Mouse (Mus musculus) intestine, postnatal 0 days (tissue): ENCODE measurements around the gene Armh2. TPM values are rescaled to one million over a fixed set of nuclear protein-coding genes. Genes with fewer than 3 reads are reported as not detected.
"Not testable (repeated sequence)": the region's sequence is repeated elsewhere in the genome, so short reads cannot be mapped to it uniquely, and the experiment has no call there.

ENCODE experiments used
- ATAC-seq: fragments of 200-750 bp; cut with Nextera tagmentation; 2 replicates; pipeline ENCODE4 v1.8.0; 2017; ENCODE audit warnings: mild to moderate bottlenecking, moderate TSS enrichment, moderate library complexity
- H3K27ac ChIP-seq: fragments of 300-500 bp; sonication (generic); 2 replicates; pipeline ENCODE4 v1.5.1; 2014; ENCODE audit warnings: mild to moderate bottlenecking, low read depth, low read length, moderate library complexity
- H3K27me3 ChIP-seq: fragments of 300-500 bp; sonication (generic); replicated peaks from 2 replicates; pipeline ENCODE4 v1.6.1; 2014; ENCODE audit warnings: low read length, mixed read lengths; ENCODE audit not compliant: control insufficient read depth, insufficient read depth
- H3K36me3 ChIP-seq: fragments of 300-500 bp; sonication (generic); 2 replicates; pipeline ENCODE4 v1.6.1; 2014; ENCODE audit warnings: mild to moderate bottlenecking, moderate library complexity; ENCODE audit not compliant: control insufficient read depth, insufficient read depth
- H3K4me1 ChIP-seq: fragments of 300-500 bp; sonication (generic); replicated peaks from 2 replicates; pipeline ENCODE4 v1.6.1; 2014; ENCODE audit warnings: antibody characterized with exemption, low read length, mixed read lengths; ENCODE audit not compliant: control insufficient read depth, insufficient read depth
- H3K4me2 ChIP-seq: fragments of 300-500 bp; sonication (generic); replicated peaks from 2 replicates; pipeline ENCODE4 v1.6.1; 2014; ENCODE audit warnings: low read depth, mild to moderate bottlenecking, moderate library complexity
- H3K4me3 ChIP-seq: fragments of 300-500 bp; sonication (generic); 2 replicates; pipeline ENCODE4 v1.5.1; 2014; ENCODE audit warnings: low read depth, low read length
- H3K9ac ChIP-seq: fragments of 300-500 bp; sonication (generic); 2 replicates; pipeline ENCODE4 v1.6.1; 2014; ENCODE audit warnings: mild to moderate bottlenecking, low read depth, low read length
- H3K9me3 ChIP-seq: fragments of 300-500 bp; sonication (generic); 2 replicates; pipeline ENCODE4 v1.6.1; 2016; ENCODE audit warnings: mixed run types; ENCODE audit not compliant: control insufficient read depth
- CTCF ChIP-seq: sonication (generic); IDR thresholded peaks from 2 replicates; pipeline ENCODE4 v1.5.1; 2016; ENCODE audit warnings: low read depth, mild to moderate bottlenecking, control low read depth, antibody characterized with exemption, moderate library complexity
- WGBS: fragments of 180-500 bp; shearing (Covaris S2); extraction: QIAGEN DNeasy Blood & Tissue Kit; methylation state at CpG from one replicate; pipeline ENCODE4 v1.1.7; 2014; 5-methylcytosine and 5-hydroxymethylcytosine counted together
- polyA plus RNA-seq: library from polyadenylated mRNA; unstranded; fragments of >200 nt; fragmentation: Nextera tagmentation; extraction: Ambion mirVana; gene quantifications from 2 replicates; pipeline ENCODE4 v1.2.1, GENCODE M21; 2015

Gene Armh2
- polyA plus RNA-seq, 1 experiment from 2014 or later: not detected

- H3K9me3 ChIP-seq: no peaks in the 10 kb centered on the region
- peak overlapping the region; percentile 64 for H3K4me3 ChIP-seq
- no peaks in the 10 kb centered on the region for H3K27me3 ChIP-seq
- no peak for ATAC-seq
- peak overlapping the region; percentile 79; the same call in 1 of the 2 replicates for H3K4me2 ChIP-seq
- WGBS: 42% methylated on average over 5 of the region's 5 CpGs
- no peak overlapping the region for H3K27ac ChIP-seq
- no peak for TF ChIP-seq CTCF
- no peak overlapping the region for H3K9ac ChIP-seq
- peaks cover 14% of the 10 kb centered on the region; the same call in 1 of the 2 replicates for H3K36me3 ChIP-seq
- H3K4me1 ChIP-seq: no peaks in the 10 kb centered on the region
These were observed 19.4 kb downstream of the Armh2 start for GRCm38 (mm10) chr13:24760351-24760870.

GRCm38 (mm10) chr13:24761083-24761402, 20.0 kb downstream of the Armh2 start:
- TF ChIP-seq CTCF: no peak
- Histone ChIP-seq H3K4me3 (peak overlapping the region; percentile 64), H3K27me3 (no peaks in the 10 kb centered on the region), H3K4me2 (peak overlapping the region; percentile 79), H3K4me1 (no peaks in the 10 kb centered on the region), H3K36me3 (peaks cover 8% of the 10 kb centered on the region; the same call in 1 of the 2 replicates), H3K9ac (peak overlapping the region; percentile 61), H3K9me3 (no peaks in the 10 kb centered on the region), H3K27ac (no peak overlapping the region; the same call in 1 of the 2 replicates)
- 1% methylated on average over 10 of the region's 10 CpGs for WGBS
- no peak for ATAC-seq

GRCm38 (mm10) chr13:24761403-24762227, 20.6 kb downstream of the Armh2 start, which contains the start of gene Gmnn:
Gmnn (minus strand) TSS chr13:24761923.
- Histone ChIP-seq H3K27ac (peak within 1 kb of the TSS; percentile 76), H3K9me3 (no peaks in the 10 kb centered on the region), H3K36me3 (peaks cover 8% of the 10 kb centered on the region; the same call in 1 of the 2 replicates), H3K4me3 (peak within 1 kb of the TSS; percentile 64), H3K27me3 (no peaks in the 10 kb centered on the region), H3K9ac (peak within 1 kb of the TSS; percentile 61), H3K4me2 (peak within 1 kb of the TSS; percentile 79), H3K4me1 (no peaks in the 10 kb centered on the region)
- no peak for TF ChIP-seq CTCF
- ATAC-seq: peak; percentile 97
- under 1% methylated on average over 79 of the region's 79 CpGs for WGBS

GRCm38 (mm10) chr13:24762254-24762653, 21.2 kb downstream of the Armh2 start:
- WGBS: 20% methylated on average over 4 of the region's 4 CpGs
- no peak for TF ChIP-seq CTCF
- Histone ChIP-seq H3K9ac (no peak overlapping the region), H3K4me2 (peak overlapping the region; percentile 79), H3K4me3 (peak overlapping the region; percentile 64), H3K4me1 (no peaks in the 10 kb centered on the region), H3K27me3 (no peaks in the 10 kb centered on the region), H3K9me3 (no peaks in the 10 kb centered on the region), H3K27ac (no peak overlapping the region), H3K36me3 (peaks cover 8% of the 10 kb centered on the region; the same call in 1 of the 2 replicates)
- no peak for ATAC-seq

GRCm38 (mm10) chr13:24767809-24768208, 26.8 kb downstream of the Armh2 start:
- not testable (repeated sequence) for H3K4me3 ChIP-seq, H3K27ac ChIP-seq, H3K36me3 ChIP-seq, H3K9ac ChIP-seq, ATAC-seq, H3K9me3 ChIP-seq, H3K27me3 ChIP-seq, H3K4me1 ChIP-seq, H3K4me2 ChIP-seq
- whole genome bisulfite sequencing: 71% methylated on average over 4 of the region's 4 CpGs

GRCm38 (mm10) chr13:24771482-24771881, 30.4 kb downstream of the Armh2 start:
- not testable (repeated sequence) for ATAC-seq, H3K4me2 ChIP-seq, H3K9ac ChIP-seq, H3K36me3 ChIP-seq, H3K4me1 ChIP-seq, H3K27ac ChIP-seq, H3K4me3 ChIP-seq, H3K9me3 ChIP-seq, H3K27me3 ChIP-seq
- 92% methylated on average over 10 of the region's 10 CpGs for WGBS
